Mouse (Mus musculus) liver, embryonic 14 days (tissue): ENCODE data around the gene Gstt4. TPM values are rescaled to one million over a fixed set of nuclear protein-coding genes. Genes with fewer than 3 reads are reported as not detected.

Source experiments
- polyA plus RNA-seq: library from polyadenylated mRNA; depleted of rRNA; stranded (reverse); fragments of >200 nt; gene quantifications from 2 replicates; pipeline ENCODE4 v1.2.3, GENCODE M21; 2012; rRNA removed

Gene Gstt4
- 0.03 TPM in 1 of 2 replicates, not detected in the other for polyA plus RNA-seq

DNA sequence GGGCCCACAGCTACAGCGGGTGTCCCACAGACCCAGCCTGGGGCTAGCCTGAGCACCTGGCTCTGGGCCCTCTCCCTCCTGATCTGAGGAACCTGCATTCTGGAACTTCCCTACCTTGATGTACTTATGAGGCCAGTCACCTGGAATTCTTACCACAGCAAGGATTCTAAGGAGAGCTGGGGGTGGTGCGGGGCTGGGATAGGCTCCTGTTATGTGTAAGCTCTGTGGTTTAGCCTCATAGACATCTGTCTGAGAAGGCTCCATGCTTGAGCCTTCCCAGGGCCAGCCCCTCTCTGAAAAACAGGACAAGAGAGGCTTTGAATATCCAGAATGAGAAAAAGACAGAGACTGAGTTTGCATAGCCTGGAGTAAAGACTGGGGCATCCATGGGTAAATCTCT, at the start of gene Gstt4:
Gene Gstt4 (minus strand): TSS at position 101 of the 400 bp plus-strand sequence.

DNA sequence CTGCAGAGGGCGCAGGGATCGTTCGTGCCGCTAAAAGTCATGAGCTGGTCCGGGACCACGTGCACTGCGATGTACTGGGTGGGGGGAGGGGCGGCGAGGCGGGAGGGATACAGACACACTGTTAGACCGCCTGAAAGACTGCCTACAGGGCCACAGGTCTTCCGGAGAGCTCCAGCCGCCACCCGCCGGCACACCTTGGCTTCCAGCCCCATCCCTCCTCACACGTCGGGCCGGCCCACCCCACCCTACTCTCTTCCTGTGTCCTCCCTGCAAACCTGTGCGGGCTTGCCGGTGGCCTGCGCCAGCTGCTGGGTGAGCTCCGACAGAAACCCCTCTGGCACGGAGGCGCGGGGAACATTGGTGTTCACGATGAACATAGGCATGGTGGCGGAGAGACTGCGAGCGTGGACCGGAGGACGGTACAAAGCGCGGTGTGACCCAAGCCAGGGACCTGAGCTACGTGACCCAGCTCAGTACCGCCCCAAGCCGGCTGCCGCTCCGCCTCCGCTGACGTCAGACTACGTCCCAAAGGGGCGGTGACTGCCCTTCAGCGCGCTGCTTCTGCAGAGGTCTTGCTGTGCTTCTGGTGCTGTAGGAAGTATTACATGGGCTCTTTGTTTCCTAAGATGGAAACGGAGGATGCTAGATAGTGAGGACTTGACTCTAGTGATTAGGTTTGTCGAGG, 37.6 kb upstream of the Gstt4 start, which contains the start of gene Mif:
Gene Mif (minus strand): TSS at position 455 of the 685 bp plus-strand sequence.

DNA sequence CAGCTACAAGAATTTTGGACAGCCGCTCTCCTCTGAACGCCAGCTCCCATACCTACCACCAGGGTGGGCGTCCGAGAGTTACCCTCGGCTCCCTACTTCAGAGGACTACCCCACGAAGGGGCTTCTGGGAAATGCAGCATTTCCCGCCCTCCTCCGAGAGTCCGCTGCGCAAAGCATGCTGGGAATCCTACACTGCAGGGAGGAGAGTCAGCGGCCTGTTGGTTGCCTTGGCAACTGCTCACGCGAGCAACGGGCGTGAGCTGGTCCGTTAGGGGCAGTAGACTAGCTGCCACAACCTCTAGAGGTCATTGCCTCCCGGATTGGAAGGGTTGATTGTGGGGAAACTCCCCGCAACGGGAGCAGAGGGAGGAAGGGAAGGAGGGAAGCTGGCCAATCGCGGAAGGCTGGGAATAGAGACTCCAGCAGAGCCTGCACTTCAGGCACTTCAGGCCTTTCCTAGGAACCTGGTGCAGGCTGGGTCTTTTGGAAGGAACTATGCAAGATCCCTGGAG, 15.0 kb upstream of the Gstt4 start, which contains the start of gene Gstt2:
Gene Gstt2 (minus strand): TSS at position 177 of the 512 bp plus-strand sequence.

DNA sequence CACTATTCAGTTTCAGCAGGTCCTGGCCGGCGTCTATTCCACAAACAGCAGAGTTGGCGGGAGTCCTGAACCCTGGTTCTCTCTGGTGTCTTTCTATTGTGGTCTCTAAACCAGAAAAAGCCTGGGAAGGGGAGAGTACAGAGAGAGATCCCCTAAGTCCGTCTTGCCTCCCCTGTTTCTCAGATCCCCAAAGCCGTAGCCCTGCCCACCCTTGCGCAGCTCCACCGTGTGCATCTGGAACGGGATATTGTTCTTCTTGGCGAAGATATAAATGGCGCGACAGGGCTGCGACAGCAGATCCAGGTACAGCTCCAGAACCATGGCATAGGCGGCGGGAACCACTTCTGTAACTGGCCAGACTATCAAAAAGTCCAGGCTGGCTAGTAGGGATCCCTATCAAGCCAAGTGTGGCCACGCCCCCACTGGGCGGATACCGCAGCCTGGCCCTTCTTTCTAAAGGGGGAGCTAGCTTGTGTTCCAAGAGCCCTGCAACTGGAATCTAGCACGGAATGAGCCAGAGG, 24.1 kb downstream of the Gstt4 start, which contains the start of gene Gstt1:
Gene Gstt1 (minus strand): TSS at position 409 of the 521 bp plus-strand sequence.

DNA sequence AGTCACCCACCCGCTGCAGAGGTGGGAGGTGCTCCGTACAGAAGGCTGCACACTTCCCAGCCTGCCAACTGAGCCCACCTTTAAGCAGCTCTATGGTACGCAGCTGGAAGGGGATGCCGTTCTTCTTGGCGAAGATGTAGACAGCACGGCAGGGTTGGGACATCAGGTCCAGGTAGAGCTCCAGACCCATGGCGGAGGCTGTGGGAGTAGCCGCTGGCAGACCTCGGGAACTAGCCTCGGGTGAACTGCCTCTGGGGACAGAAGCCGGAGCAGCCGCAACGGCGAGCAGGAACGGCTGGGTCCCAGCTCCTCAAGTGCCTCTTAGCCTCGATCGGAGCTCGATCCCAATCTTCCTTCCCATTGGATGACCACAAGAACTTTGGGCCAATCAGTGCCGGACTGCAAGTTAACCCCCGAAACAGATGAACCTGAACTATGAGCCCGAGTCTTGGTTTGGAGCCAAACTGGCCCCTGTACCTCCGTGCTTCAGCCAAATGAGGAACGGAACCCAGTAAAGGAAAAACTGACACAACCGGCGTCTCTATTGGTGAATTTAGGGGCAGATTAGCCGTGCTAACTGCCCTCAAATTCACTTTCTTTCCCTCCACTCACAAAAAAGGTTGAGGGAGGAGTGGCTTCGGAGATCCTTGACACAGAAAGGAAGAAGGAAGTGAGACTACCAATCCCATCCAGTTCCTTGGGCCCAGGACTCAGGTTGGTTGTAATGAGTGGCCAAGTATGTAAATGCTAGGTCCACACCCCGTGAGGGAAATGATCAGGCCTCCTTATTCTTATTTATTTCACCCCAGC, 41.4 kb downstream of the Gstt4 start, which contains the start of the genes Gm20441 and Gstt3:
Gene Gm20441 (minus strand): TSS at position 186 of the 810 bp plus-strand sequence.
Gene Gstt3 (minus strand): TSS at position 646 of the 810 bp plus-strand sequence.

DNA sequence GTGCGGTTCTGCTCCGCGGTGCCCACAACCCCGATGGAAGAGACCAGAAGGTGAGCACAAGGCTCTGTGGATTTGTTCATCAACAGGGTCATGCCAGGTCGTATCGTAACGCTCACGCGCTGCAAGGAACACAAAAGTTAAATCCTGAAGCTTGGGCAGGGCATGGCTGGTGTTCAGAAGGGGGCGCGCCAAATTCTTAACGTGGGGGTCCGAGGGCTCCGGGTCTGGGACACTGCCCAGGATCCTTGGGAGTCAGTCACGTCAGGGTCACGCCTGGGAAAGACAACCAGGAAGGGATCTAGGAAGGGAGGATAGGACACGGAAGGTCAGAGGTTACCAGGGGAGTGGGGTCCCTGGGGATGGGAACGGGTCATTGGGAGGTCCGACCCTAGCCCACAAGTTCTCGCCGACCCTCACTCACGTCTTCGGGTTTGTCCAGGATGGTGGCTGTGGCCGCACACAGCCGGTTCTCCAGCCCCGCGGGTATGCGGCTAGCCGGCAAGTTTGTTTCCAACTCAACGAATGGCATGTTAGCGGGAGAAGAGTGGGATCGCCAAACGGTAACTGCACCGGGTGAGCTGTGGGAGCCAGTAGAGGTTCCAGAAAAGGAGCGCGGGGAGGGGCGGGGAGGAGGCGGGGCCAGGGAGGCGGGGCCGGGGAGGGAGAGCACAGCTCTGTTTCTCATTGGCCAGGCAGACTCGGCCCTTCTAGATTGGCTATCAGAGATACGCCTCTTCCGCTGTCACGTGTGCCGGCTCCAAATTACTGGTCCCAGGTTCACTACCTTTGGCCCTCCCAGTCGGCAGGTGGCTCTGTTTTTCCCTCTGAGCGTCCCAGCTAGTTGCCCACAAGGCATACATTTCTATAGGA, 49.3 kb downstream of the Gstt4 start, which contains the start of gene Ddt:
Gene Ddt (minus strand): TSS at position 620 of the 870 bp plus-strand sequence.

Other genes with a start within 250 kb of the Gstt4 start
- 0.52 TPM in 2 replicates for gene Ggt5, start 233.2 kb downstream of the Gstt4 start, polyA plus RNA-seq
- 0.94 and 1.1 TPM in 2 replicates for gene Susd2, start 178.5 kb downstream of the Gstt4 start, polyA plus RNA-seq
- 8.7 and 12.0 TPM in 2 replicates for gene Cabin1, start 58.2 kb downstream of the Gstt4 start, polyA plus RNA-seq
- gene Ddt, start 49.1 kb downstream of the Gstt4 start, polyA plus RNA-seq, result 96.1 and 120 TPM in 2 replicates
- gene Gm20441, start 41.6 kb downstream of the Gstt4 start, polyA plus RNA-seq, result 0.09 TPM in 1 of 2 replicates, not detected in the other
- gene Gstt3, start 41.1 kb downstream of the Gstt4 start, polyA plus RNA-seq, result 3.8 and 5.9 TPM in 2 replicates
- gene Gstt1, start 24.0 kb downstream of the Gstt4 start, polyA plus RNA-seq, result 55.5 and 69.9 TPM in 2 replicates
- 29.6 and 31.3 TPM in 2 replicates for gene Gstt2, start 14.9 kb upstream of the Gstt4 start, polyA plus RNA-seq
- gene Mif, start 37.7 kb upstream of the Gstt4 start, polyA plus RNA-seq, result 763 and 777 TPM in 2 replicates
- 0.25 and 0.42 TPM in 2 replicates for gene Derl3, start 70.9 kb upstream of the Gstt4 start, polyA plus RNA-seq
- 25.7 and 31.4 TPM in 2 replicates for gene Smarcb1, start 99.1 kb upstream of the Gstt4 start, polyA plus RNA-seq
- gene Chchd10, start 110.6 kb upstream of the Gstt4 start, polyA plus RNA-seq, result 47.5 and 59.7 TPM in 2 replicates
- 1.3 and 1.8 TPM in 2 replicates for gene Mmp11, start 114.0 kb upstream of the Gstt4 start, polyA plus RNA-seq
- gene Gm867, start 118.1 kb upstream of the Gstt4 start, polyA plus RNA-seq, result 20.8 and 25.9 TPM in 2 replicates
- 0.52 and 1.2 TPM in 2 replicates for gene Vpreb3, start 120.5 kb upstream of the Gstt4 start, polyA plus RNA-seq
- 0.03 and 0.05 TPM in 2 replicates for gene Gm5134, start 132.0 kb upstream of the Gstt4 start, polyA plus RNA-seq
- gene Zfp280b, start 210.1 kb upstream of the Gstt4 start, polyA plus RNA-seq, result 7.5 and 8.2 TPM in 2 replicates